Mouse (Mus musculus) urinary bladder, postnatal 4 days (tissue): ENCODE measurements around the gene Arhgef6.

ENCODE experiments used
- DNase-seq, 2 experiments: peaks; one replicate each; pipeline ENCODE4 v3.0.0; 2021 to 2022; ENCODE audit warnings: low spot score in 2 of 2

The Arhgef6 gene

DNA sequence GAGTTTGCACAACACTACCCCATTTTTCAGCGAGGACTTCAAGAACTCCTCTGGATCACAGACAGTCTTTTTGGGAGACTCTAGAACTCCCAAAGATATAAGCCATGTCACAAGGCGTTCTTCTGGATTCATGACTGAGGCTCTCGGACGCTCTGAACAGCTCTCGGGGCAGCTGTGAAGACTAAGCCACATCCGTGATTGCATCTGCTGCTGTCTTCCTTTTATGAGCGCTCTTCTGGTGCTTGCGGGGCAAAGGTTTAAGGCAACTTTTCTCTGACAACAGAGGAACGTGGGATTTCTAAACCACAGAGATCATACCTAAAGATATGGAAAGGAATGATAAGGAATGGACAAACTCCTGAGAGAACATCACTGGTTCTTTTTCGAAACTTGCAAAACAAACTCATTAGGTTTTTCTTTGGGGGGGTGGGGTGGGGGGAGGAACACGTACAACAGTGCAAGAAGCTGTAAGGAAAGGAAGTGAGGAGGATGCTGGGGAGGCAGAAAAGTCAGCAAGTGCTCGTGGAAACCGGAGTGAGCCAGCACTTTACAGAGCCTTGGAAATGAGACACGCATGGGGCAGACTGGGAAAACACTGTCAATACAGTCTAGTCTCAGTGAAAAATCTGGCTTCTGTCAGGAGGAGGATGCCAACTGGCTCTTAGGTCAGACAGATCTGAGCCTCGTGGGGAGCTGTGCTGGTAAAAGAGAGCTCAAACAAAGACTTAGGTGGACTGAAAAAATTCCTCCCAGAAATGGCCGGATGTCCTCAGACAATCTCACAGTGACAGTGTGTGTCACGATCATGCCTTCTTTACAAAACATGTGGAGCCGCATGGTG, at the start of gene Arhgef6:
Gene Arhgef6, minus strand, starts transcription at position 359 of the 841 bp plus-strand sequence.
- DNase-seq, result no peak

- DNase-seq, result no peak
Observed at GRCm38 (mm10) chrX:57380915-57381314, 42.4 kb upstream of the Arhgef6 start.

DNA sequence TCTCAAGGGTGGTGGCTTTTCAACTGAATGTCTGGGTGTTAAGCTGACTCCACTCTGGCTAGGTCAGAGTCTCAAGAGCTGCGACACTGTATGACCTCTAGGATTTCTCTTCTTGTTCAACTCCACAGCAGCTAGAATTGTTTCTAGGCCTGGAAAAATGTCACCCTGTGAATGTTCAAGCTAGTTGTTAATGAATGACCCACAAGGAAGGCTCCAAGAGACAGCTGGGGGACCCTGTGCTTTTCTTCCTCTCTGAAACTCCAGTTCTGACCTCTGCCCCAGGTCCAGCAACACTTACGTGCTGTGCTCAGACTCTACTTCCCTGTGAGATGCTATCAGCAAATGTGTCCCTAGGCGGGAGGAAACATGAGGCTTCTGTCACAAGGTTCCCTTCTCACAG, 40.0 kb upstream of the Arhgef6 start:
- no peak for DNase-seq

DNA sequence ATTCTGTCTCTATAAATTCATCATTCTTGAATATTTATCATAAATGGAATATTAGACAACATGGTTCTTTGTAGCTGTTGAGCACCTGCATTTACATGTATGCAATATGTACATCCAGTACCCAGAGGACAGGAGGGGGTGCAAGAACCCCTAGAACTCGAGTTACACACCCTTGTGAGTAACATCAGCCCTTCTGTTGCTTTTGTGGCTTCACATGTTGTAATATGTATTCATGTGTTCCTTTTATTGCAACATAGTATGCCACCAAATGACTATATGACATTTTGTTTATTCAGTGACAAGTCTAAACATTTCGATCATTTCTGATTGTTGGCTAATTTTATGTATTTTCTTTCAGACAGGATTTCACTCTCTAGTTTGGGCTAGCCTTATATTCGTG, 38.6 kb upstream of the Arhgef6 start:
- no peak for DNase-seq

GRCm38 (mm10) chrX:57374029-57374428, 35.5 kb upstream of the Arhgef6 start:
- DNase-seq, result no peak

- no peak for DNase-seq
Observed at GRCm38 (mm10) chrX:57373543-57373942, 35.0 kb upstream of the Arhgef6 start.

DNA sequence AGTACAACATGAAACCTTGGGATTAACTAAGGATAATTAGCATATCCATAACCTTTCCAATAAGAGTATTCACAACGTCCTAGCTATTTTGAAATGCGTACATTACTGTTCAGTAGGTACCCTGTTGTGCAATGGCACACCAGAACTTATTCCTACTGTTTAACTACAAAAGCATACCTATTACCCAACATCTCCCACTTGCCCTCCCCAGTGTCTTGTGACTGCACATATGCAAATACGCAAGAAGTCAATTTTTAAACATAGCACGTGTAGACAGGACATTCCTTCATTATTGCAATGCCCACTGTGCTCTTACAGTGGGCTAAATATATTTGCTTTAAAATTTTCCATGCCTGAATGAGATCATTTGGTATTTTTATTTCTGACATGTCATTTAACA, 34.4 kb upstream of the Arhgef6 start:
- DNase-seq, result no peak

- no peak for DNase-seq
Observed at GRCm38 (mm10) chrX:57364891-57365569, 26.5 kb upstream of the Arhgef6 start.

GRCm38 (mm10) chrX:57359316-57359715, 20.8 kb upstream of the Arhgef6 start:
- no peak for DNase-seq

DNA sequence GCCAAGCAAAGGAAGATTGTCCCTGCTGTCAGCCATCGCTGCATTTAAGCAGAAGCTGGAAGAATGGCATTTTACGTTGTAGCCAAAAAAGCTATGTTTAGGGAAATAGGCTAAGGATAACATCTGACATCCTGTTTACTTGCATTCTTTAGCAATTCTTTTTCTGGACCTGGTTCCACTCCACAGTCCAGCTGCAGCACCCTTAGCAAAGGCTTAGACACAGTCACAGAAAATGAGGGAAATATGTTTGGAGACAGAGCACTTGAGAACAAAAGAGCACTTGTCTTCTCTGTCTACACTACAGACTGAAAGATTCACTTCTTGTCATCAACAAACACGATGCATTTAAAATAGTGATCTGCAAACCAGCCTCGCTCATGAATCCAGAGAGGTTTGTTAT, 691 bp upstream of the Arhgef6 start:
- DNase-seq, result no peak

GRCm38 (mm10) chrX:57337582-57337981, 947 bp downstream of the Arhgef6 start:
- DNase-seq, result no peak

- DNase-seq, result no peak
Observed at GRCm38 (mm10) chrX:57336958-57337357, 1.6 kb downstream of the Arhgef6 start.

GRCm38 (mm10) chrX:57335313-57335712, 3.2 kb downstream of the Arhgef6 start:
- DNase-seq, result no peak

- no peak for DNase-seq
Observed at GRCm38 (mm10) chrX:57327668-57328338, 10.7 kb downstream of the Arhgef6 start.

GRCm38 (mm10) chrX:57326487-57327221, 11.9 kb downstream of the Arhgef6 start:
- peak; percentile 22 to 61 for DNase-seq

- DNase-seq, result peak; percentile 21 to 60
Observed at GRCm38 (mm10) chrX:57325861-57326461, 12.6 kb downstream of the Arhgef6 start.

DNA sequence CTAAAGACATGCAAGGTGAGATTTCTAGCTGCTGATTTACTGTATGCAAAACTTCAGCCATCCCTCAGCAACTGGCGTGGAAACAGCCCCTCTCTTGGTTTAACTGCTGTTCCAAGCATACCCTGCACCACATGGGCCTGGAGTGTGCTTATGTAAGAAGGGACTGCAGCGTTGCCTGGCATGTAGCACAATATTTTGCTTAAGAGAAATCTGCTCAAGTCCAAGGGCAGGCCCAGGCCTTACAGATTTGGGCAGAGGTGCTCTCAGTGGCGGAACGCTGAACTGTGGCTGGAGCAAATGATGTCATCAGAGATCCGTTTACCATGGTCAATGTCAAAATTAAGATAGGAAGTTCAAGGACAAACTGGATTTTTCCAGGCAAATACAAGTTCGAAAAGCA, 13.6 kb downstream of the Arhgef6 start:
- no peak for DNase-seq

GRCm38 (mm10) chrX:57312066-57312465, 26.5 kb downstream of the Arhgef6 start:
- no peak for DNase-seq

- DNase-seq, result no peak
Observed at GRCm38 (mm10) chrX:57309993-57310392, 28.5 kb downstream of the Arhgef6 start.

DNA sequence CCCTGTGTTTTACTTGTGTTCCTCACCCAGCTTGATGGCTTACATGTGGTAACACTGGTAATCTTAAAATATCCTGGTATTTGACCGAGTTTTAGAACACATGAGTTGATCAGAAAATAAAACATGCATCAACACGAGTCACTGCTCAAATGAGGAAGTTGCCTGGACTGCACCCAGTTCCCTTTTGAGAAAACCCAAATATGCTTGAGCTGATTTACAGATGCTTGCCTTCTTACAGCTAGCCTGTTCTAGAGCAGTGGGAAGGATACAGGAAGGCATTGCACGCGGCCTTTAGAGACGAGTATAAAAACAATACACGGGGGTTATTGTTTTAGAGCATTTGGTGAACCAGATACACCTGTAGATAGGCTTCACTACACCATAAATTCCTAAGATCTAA, 31.8 kb downstream of the Arhgef6 start:
- DNase-seq, result no peak

GRCm38 (mm10) chrX:57304784-57305287, 33.7 kb downstream of the Arhgef6 start:
- no peak for DNase-seq
